Mouse (Mus musculus): ENCODE measurements at regions not wholly inside any gene's neighbourhood (a gene's known extent, or its start where the extent isn't known, plus 50 kb on each side); places are given as distances from the start of the nearest gene placed in this dataset.

GRCm38 (mm10) chr9:73258640-73259039 lies 145.4 kb downstream of the Rsl24d1 start:
- TF ChIP-seq CTCF (conservative IDR thresholded peaks at IDR 0.05; ENCODE audit: low read length), result no peak
- TF ChIP-seq POU5F1 (IDR thresholded peaks at IDR 0.05; ENCODE audit: borderline replicate concordance, low read length), result no peak
